13 mouse cellular contexts compared by ENCODE assay signal in the genomic region with DNA sequence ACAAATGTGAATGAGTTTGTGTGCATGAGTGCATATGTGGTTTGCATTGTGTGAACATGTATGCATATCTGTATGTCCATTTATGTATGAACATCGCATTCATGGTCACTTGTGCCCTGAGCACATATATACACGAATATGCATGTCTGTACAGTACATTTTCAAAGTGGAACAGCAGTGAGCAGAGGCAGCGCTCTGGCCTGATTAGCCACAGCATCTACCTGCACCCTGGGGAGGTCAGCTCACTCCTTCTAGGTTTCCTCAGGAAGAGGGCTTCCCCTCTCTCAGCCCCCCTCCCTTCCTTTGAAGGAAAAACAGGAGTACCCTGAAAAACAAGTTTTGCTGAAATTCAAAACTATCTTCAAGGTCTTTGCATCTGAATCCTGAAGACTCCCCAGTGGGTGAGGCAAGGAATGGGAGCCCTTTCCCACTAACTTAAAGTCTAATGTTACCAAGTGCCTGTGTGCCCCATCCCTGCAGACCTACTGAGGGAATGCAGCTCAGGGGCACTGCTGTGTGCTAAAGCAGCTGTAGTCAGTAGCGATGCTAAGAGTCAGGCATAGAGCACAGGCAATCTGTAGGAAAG. TPM values are rescaled to one million over a fixed set of nuclear protein-coding genes. Genes with fewer than 3 reads are reported as not detected.
DNase-seq lines count a peak whose midpoint lies in the region; ATAC-seq and TF ChIP-seq lines count a peak whose summit lies in the region.
"Had no signal": no experiment of that assay in that cellular context is flagged by ENCODE, and none has a peak within 500 bp of the region (broad histone marks: within the 10 kb centered on the region; RNA-seq: fewer than 3 reads in every experiment).

No protein-coding gene starts in this region.

- no peak overlapping the region for H3K9ac ChIP-seq in heart, embryonic 15.5 days
- no peak overlapping the region; the same call in 1 of the 2 replicates for H3K9ac ChIP-seq in midbrain, embryonic 11.5 days (ENCODE audit: low read length)
- no peak overlapping the region for H3K9ac ChIP-seq in midbrain, embryonic 16.5 days (ENCODE audit: low read depth, low read length)
- no peak overlapping the region for H3K9ac ChIP-seq in embryonic facial prominence, embryonic 14.5 days (ENCODE audit: low read depth, low read length)
- H3K9ac ChIP-seq in limb, embryonic 14.5 days (ENCODE audit: low read depth, low read length, severe bottlenecking) = no peak overlapping the region

- H3K36me3 ChIP-seq in heart, embryonic 15.5 days = no peaks in the 10 kb centered on the region
- no peaks in the 10 kb centered on the region for H3K36me3 ChIP-seq in midbrain, embryonic 11.5 days (ENCODE audit: control insufficient read depth, insufficient read depth, low read length)
- no peaks in the 10 kb centered on the region for H3K36me3 ChIP-seq in midbrain, embryonic 16.5 days (ENCODE audit: control insufficient read depth, insufficient read depth, low read length)
- H3K36me3 ChIP-seq in embryonic facial prominence, embryonic 14.5 days (ENCODE audit: control insufficient read depth, insufficient read depth, low read length) = no peaks in the 10 kb centered on the region
- no peaks in the 10 kb centered on the region for H3K36me3 ChIP-seq in limb, embryonic 14.5 days (ENCODE audit: control insufficient read depth, insufficient read depth, low read length)

- no peak for ATAC-seq in heart, embryonic 15.5 days (replicated peaks; ENCODE audit: insufficient number of reproducible peaks, insufficient read depth, low FRiP score, low read depth)
- ATAC-seq in midbrain, embryonic 11.5 days (ENCODE audit: low FRiP score) = no peak
- ATAC-seq in midbrain, embryonic 16.5 days = no peak
- peak; percentile 39; the same call in 1 of the 2 replicates for ATAC-seq in embryonic facial prominence, embryonic 14.5 days (ENCODE audit: low read depth)
- no peak for ATAC-seq in limb, embryonic 14.5 days (ENCODE audit: low FRiP score, low read depth)

- intact Hi-C loops in heart, postnatal 25 days (cut with DNase I) = no loop called here

- H3K4me1 ChIP-seq in heart, embryonic 15.5 days (replicated peaks) = peaks cover 57% of the 10 kb centered on the region
- peaks cover 30% of the 10 kb centered on the region for H3K4me1 ChIP-seq in midbrain, embryonic 11.5 days (ENCODE audit: control insufficient read depth, insufficient read depth, low read length)
- peaks cover 18% of the 10 kb centered on the region for H3K4me1 ChIP-seq in midbrain, embryonic 16.5 days (ENCODE audit: control insufficient read depth, insufficient read depth, low read length)
- peaks cover 26% of the 10 kb centered on the region for H3K4me1 ChIP-seq in embryonic facial prominence, embryonic 14.5 days (ENCODE audit: control insufficient read depth, insufficient read depth, low read length)
- peaks cover 13% of the 10 kb centered on the region; the same call in 1 of the 2 replicates for H3K4me1 ChIP-seq in limb, embryonic 14.5 days (ENCODE audit: control insufficient read depth, insufficient read depth, low read length)

- H3K4me2 ChIP-seq in heart, embryonic 15.5 days = peak overlapping the region; percentile 98
- H3K4me2 ChIP-seq in midbrain, embryonic 11.5 days = peak overlapping the region; percentile 92
- H3K4me2 ChIP-seq in midbrain, embryonic 16.5 days (ENCODE audit: low read length) = no peak overlapping the region
- H3K4me2 ChIP-seq in embryonic facial prominence, embryonic 14.5 days (ENCODE audit: low read depth, low read length) = peak overlapping the region; percentile 87
- H3K4me2 ChIP-seq in limb, embryonic 14.5 days (replicated peaks; ENCODE audit: low read depth, low read length, severe bottlenecking) = peak overlapping the region; percentile 94; the same call in 1 of the 2 replicates

- peaks cover 16% of the 10 kb centered on the region for H3K27me3 ChIP-seq in heart, embryonic 15.5 days
- no peaks in the 10 kb centered on the region for H3K27me3 ChIP-seq in midbrain, embryonic 11.5 days (ENCODE audit: control insufficient read depth, insufficient read depth, low read length)
- peaks cover 21% of the 10 kb centered on the region for H3K27me3 ChIP-seq in midbrain, embryonic 16.5 days (ENCODE audit: control insufficient read depth, insufficient read depth, low read depth, low read length)
- H3K27me3 ChIP-seq in embryonic facial prominence, embryonic 14.5 days (replicated peaks; ENCODE audit: control insufficient read depth, insufficient read depth, low read length) = peaks cover 22% of the 10 kb centered on the region
- H3K27me3 ChIP-seq in limb, embryonic 14.5 days (ENCODE audit: control insufficient read depth, insufficient read depth, low read length) = 0 out of 2 replicates have a peak, but pooled peaks cover 4% of the 10 kb centered on the region

- no peak for TF ChIP-seq POLR2A in limb, embryonic 14.5 days (IDR thresholded peaks at IDR 0.05; ENCODE audit: borderline replicate concordance, extremely low read depth, insufficient read depth, insufficient read length)

- peak overlapping the region; percentile 67; the same call in 1 of the 2 replicates for H3K4me3 ChIP-seq in heart, embryonic 15.5 days
- H3K4me3 ChIP-seq in midbrain, embryonic 11.5 days (ENCODE audit: low read depth, low read length) = no peak overlapping the region
- H3K4me3 ChIP-seq in midbrain, embryonic 16.5 days (ENCODE audit: low read depth, low read length) = no peak overlapping the region
- H3K4me3 ChIP-seq in embryonic facial prominence, embryonic 14.5 days (ENCODE audit: low read depth, low read length) = 0 out of 2 replicates have a peak overlapping the region, but pooled peaks have one; percentile 51
- H3K4me3 ChIP-seq in limb, embryonic 14.5 days (replicated peaks; ENCODE audit: low read length) = no peak overlapping the region
- H3K4me3 ChIP-seq: left cerebral cortex, adult 2 months had no signal

- H3K27ac ChIP-seq in heart, embryonic 15.5 days = 0 out of 2 replicates have a peak overlapping the region, but pooled peaks have one; percentile 20
- no peak overlapping the region for H3K27ac ChIP-seq in midbrain, embryonic 11.5 days (ENCODE audit: low read depth, low read length)
- no peak overlapping the region for H3K27ac ChIP-seq in midbrain, embryonic 16.5 days (ENCODE audit: low read length)
- H3K27ac ChIP-seq in embryonic facial prominence, embryonic 14.5 days (replicated peaks; ENCODE audit: low read depth, low read length) = 0 out of 2 replicates have a peak overlapping the region, but pooled peaks have one; percentile 21
- H3K27ac ChIP-seq in limb, embryonic 14.5 days (replicated peaks; ENCODE audit: low read depth, low read length) = no peak overlapping the region
- H3K27ac ChIP-seq: left cerebral cortex, adult 2 months had no signal

- WGBS in heart, embryonic 15.5 days = 63% methylated on average over 4 of the region's 4 CpGs
- 42% methylated on average over 4 of the region's 4 CpGs for WGBS in midbrain, embryonic 11.5 days
- 48% methylated on average over 4 of the region's 4 CpGs for WGBS in midbrain, embryonic 16.5 days
- 32% methylated on average over 4 of the region's 4 CpGs for WGBS in embryonic facial prominence, embryonic 14.5 days
- 49% methylated on average over 4 of the region's 4 CpGs for WGBS in limb, embryonic 14.5 days

- DNase-seq in heart, postnatal 25 days (ENCODE audit: low spot score) = no peak
- peak; percentile 81 for DNase-seq in midbrain, embryonic 11.5 days (ENCODE audit: low spot score, missing footprints)
- DNase-seq in embryonic facial prominence, embryonic 14.5 days (ENCODE audit: low spot score) = peak; percentile 71
- DNase-seq in limb, embryonic 14.5 days (ENCODE audit: low spot score) = no peak
- no peak for DNase-seq in spleen, postnatal 36 days (ENCODE audit: low spot score in 2 of 2)
- DNase-seq in thymus, postnatal 25 days = no peak
- DNase-seq: cerebellum, postnatal 25 days; kidney, postnatal 36 days; right cerebral cortex, postnatal 4 days had no signal

- H3K9me3 ChIP-seq in heart, embryonic 15.5 days (replicated peaks) = no peaks in the 10 kb centered on the region
- H3K9me3 ChIP-seq in midbrain, embryonic 11.5 days (ENCODE audit: control insufficient read depth, low read length) = no peaks in the 10 kb centered on the region
- H3K9me3 ChIP-seq in midbrain, embryonic 16.5 days (replicated peaks; ENCODE audit: control insufficient read depth, low read length, poor library complexity, severe bottlenecking) = no peaks in the 10 kb centered on the region
- no peaks in the 10 kb centered on the region for H3K9me3 ChIP-seq in embryonic facial prominence, embryonic 14.5 days (ENCODE audit: control insufficient read depth, low read length)
- H3K9me3 ChIP-seq in limb, embryonic 14.5 days (ENCODE audit: control insufficient read depth, low read length) = no peaks in the 10 kb centered on the region

RNA-seq across cellular contexts. Expression of a gene that starts 2.9 kb away (rescaled TPM):
- 108 and 136 TPM in 2 replicates for polyA plus RNA-seq in heart, embryonic 15.5 days (2015; fragmentation: Nextera tagmentation; extraction: Ambion mirVana)
- 10 to 100 TPM; 13.0 to 15.3 TPM for total RNA-seq in heart, postnatal 25 days (2021)
- polyA plus RNA-seq in midbrain, embryonic 11.5 days (2014; fragmentation: Nextera tagmentation; extraction: Ambion mirVana) = 46.8 and 52.2 TPM in 2 replicates
- polyA plus RNA-seq in midbrain, embryonic 16.5 days (2015; fragmentation: Nextera tagmentation; extraction: Ambion mirVana) = 20.4 and 25.3 TPM in 2 replicates
- 77.8 and 94.5 TPM in 2 replicates for polyA plus RNA-seq in embryonic facial prominence, embryonic 14.5 days (2014; fragmentation: Nextera tagmentation; extraction: Ambion mirVana)
- polyA plus RNA-seq in limb, embryonic 14.5 days (2012; rRNA removed) = 66.4 and 75.0 TPM in 2 replicates
- polyA plus RNA-seq in limb, embryonic 14.5 days (2014; fragmentation: Nextera tagmentation; extraction: Ambion mirVana) = 77.8 and 80.2 TPM in 2 replicates
- total RNA-seq: neutrophil, adult 5-6 weeks had no signal

Comparison
In these comparisons a context has a peak if more than half of its experiments do, and no peak if none do; other contexts are left out.
1. H3K27ac ChIP-seq: peak in heart, embryonic 15.5 days (single experiment) and embryonic facial prominence, embryonic 14.5 days (single experiment); none in midbrain, embryonic 11.5 days (single experiment), midbrain, embryonic 16.5 days (single experiment) and limb, embryonic 14.5 days (single experiment).
2. H3K4me3 ChIP-seq: peak in heart, embryonic 15.5 days (single experiment) and embryonic facial prominence, embryonic 14.5 days (single experiment); none in midbrain, embryonic 11.5 days (single experiment), midbrain, embryonic 16.5 days (single experiment) and limb, embryonic 14.5 days (single experiment).
3. DNase-seq: peak in midbrain, embryonic 11.5 days (single experiment) and embryonic facial prominence, embryonic 14.5 days (single experiment); none in heart, postnatal 25 days (single experiment), limb, embryonic 14.5 days (single experiment), spleen, postnatal 36 days (0 of 2) and thymus, postnatal 25 days (single experiment).